Mouse (Mus musculus) cortical plate, adult 2 months (tissue): Measurements from ENCODE around the gene Rcor2. TPM values are rescaled to one million over a fixed set of nuclear protein-coding genes. Genes with fewer than 3 reads are reported as not detected.

Source experiments
- H3K27ac ChIP-seq: fragments of 200-500 bp; 2 replicates; pipeline ENCODE4 v1.5.1; 2012; ENCODE audit warnings: low read length, control low read depth, inconsistent platforms; ENCODE audit not compliant: insufficient read depth
- H3K4me1 ChIP-seq: fragments of 200-500 bp; 2 replicates; pipeline ENCODE4 v1.6.1; 2011; ENCODE audit warnings: low read length; ENCODE audit not compliant: control insufficient read depth, insufficient read depth
- H3K4me3 ChIP-seq: fragments of 200-500 bp; 2 replicates; pipeline ENCODE4 v1.5.1; 2011; ENCODE audit warnings: mild to moderate bottlenecking, low read length, control low read depth; ENCODE audit not compliant: insufficient read depth
- CTCF ChIP-seq: fragments of 200-500 bp; IDR thresholded peaks from 2 replicates; pipeline ENCODE4 v1.5.1; 2011; ENCODE audit warnings: mild to moderate bottlenecking, control low read depth, low read length; ENCODE audit not compliant: insufficient read depth; ENCODE audit errors: extremely low read depth
- POLR2A ChIP-seq: fragments of 200-500 bp; IDR thresholded peaks from 2 replicates; pipeline ENCODE4 v1.6.1; 2011; ENCODE audit warnings: mild to moderate bottlenecking, low read length, control low read depth; ENCODE audit not compliant: insufficient read depth; ENCODE audit errors: extremely low read depth
- polyA plus RNA-seq: library from polyadenylated mRNA; depleted of rRNA; stranded (reverse); fragments of >200 nt; gene quantifications from 2 replicates; pipeline ENCODE4 v1.2.3, GENCODE M21; 2012; rRNA removed

Gene Rcor2
- polyA plus RNA-seq, 1 experiment, result 18.9 TPM

DNA sequence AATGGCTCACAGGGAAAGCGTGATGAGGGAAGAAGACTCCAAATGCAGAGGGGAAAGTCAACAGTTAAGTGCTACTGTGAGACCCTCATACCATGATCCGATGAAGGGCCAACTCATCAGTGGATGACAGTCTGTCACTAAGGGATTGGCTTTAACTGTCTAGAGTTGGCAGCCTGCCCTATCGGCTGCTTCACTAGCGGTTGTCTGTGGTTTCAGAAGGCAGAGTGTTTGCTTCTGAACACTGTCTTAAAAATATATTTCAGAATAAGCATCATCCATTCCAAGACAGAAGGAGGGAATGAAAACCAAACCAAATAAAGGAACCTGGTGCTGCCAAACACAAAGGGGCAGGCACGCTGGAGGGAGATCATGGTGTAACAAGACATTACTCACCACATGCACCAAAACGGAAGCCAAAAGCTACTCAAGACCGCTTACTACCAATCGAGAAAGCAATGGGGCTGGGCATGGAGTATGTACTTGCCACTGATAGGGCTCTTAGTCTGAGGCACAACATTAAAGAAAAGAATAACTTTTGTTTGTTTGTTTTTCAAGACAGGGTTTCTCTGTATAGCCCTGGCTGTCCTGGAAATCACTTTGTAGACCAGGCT lies 48.0 kb downstream of the Rcor2 start:
- peaks cover 19% of the 10 kb centered on the region for H3K4me1 ChIP-seq
- H3K4me3 ChIP-seq, result no peak overlapping the region
- TF ChIP-seq POLR2A (no peak), CTCF (no peak)
- H3K27ac ChIP-seq, result no peak overlapping the region

DNA sequence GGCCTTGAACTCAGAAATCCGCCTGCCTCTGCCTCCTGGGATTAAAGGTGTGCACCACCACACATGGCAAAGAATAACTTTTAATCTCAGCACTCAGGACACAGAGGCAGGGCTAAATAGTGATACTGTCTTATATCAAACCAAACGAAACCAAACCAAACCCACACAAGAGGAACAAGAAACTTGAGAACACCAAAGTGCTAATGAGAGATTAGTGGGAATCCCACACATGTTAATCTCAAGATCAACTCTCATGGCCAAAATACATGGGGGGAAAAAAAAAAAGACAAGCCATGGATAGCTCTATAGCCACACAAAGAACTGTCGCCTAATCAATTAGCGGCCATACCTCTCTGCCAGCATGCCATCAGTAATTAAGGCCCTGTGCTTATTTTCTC lies 48.5 kb downstream of the Rcor2 start:
- Histone ChIP-seq H3K4me3 (no peak overlapping the region), H3K4me1 (peaks cover 15% of the 10 kb centered on the region), H3K27ac (no peak overlapping the region)
- TF ChIP-seq CTCF, result no peak
- no peak for TF ChIP-seq POLR2A

DNA sequence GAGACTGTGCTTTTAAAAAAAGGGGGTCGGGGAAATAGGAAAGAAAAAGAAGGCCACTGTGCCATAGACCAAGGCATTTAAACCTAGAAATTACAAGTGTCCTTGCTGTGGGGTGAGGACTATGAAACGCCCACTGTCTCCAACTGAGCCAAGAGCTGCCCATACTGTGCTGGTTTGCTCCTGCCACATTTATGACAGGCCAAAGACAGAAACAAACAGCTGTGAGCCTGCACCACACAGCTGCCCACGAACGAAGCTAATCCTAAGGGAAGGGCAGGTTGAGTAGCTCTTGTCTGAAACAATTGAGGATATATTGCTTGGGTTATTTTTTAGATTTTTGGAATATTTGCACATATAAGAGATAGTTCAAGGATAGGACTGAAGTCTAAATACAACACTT lies 49.7 kb downstream of the Rcor2 start:
- H3K4me3 ChIP-seq, result no peak overlapping the region
- peaks cover 7% of the 10 kb centered on the region; the same call in 1 of the 2 replicates for H3K4me1 ChIP-seq
- no peak overlapping the region for H3K27ac ChIP-seq
- TF ChIP-seq CTCF (no peak), POLR2A (no peak)

DNA sequence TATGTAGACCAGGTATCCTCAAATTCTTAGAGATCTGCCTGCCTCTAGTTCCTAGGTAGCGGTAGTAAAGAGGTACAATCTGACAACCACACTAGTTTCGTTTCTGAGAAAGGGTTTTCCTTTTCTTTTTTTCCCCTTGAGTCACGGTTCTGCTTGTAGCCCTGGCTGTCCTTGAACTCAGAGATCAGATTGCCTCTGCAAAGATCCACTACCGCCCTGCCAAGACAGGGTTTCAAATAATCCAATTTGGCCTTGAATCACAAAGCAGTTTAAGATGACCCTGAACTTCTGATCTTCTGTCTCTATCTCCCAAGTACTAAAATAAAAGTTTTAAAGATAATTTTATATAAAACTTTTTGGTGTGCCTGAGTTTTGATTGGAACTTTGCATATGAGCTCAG lies 50.6 kb downstream of the Rcor2 start:
- Histone ChIP-seq H3K4me1 (peaks cover 7% of the 10 kb centered on the region; the same call in 1 of the 2 replicates), H3K27ac (no peak overlapping the region), H3K4me3 (no peak overlapping the region)
- no peak for TF ChIP-seq CTCF
- TF ChIP-seq POLR2A, result no peak

DNA sequence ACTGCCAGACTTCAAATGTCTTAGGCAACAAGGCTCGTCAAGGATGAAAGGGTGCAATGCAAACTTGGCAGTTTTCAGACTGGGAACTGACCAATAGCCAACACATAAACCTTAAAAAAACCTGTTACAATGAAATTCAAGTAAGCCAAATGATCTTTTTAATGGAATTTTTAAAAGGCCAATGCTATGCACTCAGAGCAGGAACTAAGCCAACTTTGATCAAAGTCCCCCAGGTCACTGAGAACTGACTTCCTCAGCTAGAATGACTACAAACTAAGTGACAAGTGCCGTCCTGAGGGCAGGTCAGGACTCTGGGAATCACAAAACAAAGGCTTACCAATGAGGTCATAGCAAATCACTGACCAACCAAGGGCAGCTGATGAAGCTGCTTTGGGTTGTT lies 53.1 kb downstream of the Rcor2 start:
- Histone ChIP-seq H3K27ac (no peak overlapping the region), H3K4me1 (peaks cover 4% of the 10 kb centered on the region; the same call in 1 of the 2 replicates)

DNA sequence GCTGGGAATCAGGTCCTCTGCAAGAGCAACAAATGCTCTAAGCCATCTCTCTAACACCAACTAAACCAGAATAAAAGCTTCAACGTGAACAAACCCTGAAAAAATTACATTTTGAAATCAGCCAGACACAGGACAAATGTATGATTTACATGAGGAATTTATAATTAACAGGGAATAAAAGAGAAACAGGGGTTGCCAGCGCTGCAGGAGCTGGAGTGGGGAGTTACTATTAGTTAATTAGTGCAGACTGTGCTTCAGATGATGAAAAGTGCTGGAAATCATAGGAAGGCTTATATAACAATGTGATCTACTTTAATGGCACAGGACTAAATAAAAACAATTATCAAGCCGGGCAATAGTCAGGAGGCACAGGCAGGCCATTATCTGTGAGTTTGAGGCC lies 54.3 kb downstream of the Rcor2 start:
- H3K4me1 ChIP-seq, result peaks cover 3% of the 10 kb centered on the region; the same call in 1 of the 2 replicates
- H3K4me3 ChIP-seq, result no peak overlapping the region
- H3K27ac ChIP-seq, result no peak overlapping the region
- TF ChIP-seq POLR2A, result no peak
- no peak for TF ChIP-seq CTCF

More for the DNA sequence above, 53.1 kb downstream of the Rcor2 start:
- TF ChIP-seq POLR2A (no peak), CTCF (no peak)
- H3K4me3 ChIP-seq, result no peak overlapping the region

Other genes with a start within 250 kb of the Rcor2 start
- gene Fermt3, start 247.9 kb upstream of the Rcor2 start, polyA plus RNA-seq, result 5.6 and 6.0 TPM in 2 replicates
- 133 and 140 TPM in 2 replicates for gene Stip1, start 227.4 kb upstream of the Rcor2 start, polyA plus RNA-seq
- gene Macrod1, start 210.5 kb upstream of the Rcor2 start, polyA plus RNA-seq, result 19.1 and 22.2 TPM in 2 replicates
- 8.2 and 9.2 TPM in 2 replicates for gene Flrt1, start 161.6 kb upstream of the Rcor2 start, polyA plus RNA-seq
- 265 TPM in 2 replicates for gene Otub1, start 61.0 kb upstream of the Rcor2 start, polyA plus RNA-seq
- 1,448 and 1,495 TPM in 2 replicates for gene Cox8a, start 49.7 kb upstream of the Rcor2 start, polyA plus RNA-seq
- gene Naa40, start 26.1 kb upstream of the Rcor2 start, polyA plus RNA-seq, result 62.4 and 64.7 TPM in 2 replicates
- 102 and 103 TPM in 2 replicates for gene Mark2, start 74.5 kb downstream of the Rcor2 start, polyA plus RNA-seq
- gene Spindoc, start 115.7 kb downstream of the Rcor2 start, polyA plus RNA-seq, result 22.6 and 22.8 TPM in 2 replicates
- gene 2700081O15Rik, start 150.3 kb downstream of the Rcor2 start, polyA plus RNA-seq, result 26.7 and 32.9 TPM in 2 replicates
- 810 and 857 TPM in 2 replicates for gene Rtn3, start 216.0 kb downstream of the Rcor2 start, polyA plus RNA-seq
- 17.2 and 19.4 TPM in 2 replicates for gene Atl3, start 226.7 kb downstream of the Rcor2 start, polyA plus RNA-seq